Mouse (Mus musculus) cortical plate, adult 2 months (tissue): ENCODE measurements at regions not wholly inside any gene's neighbourhood (a gene's known extent, or its start where the extent isn't known, plus 50 kb on each side); places are given as distances from the start of the nearest gene placed in this dataset.

Experiments
- CTCF ChIP-seq: fragments of 200-500 bp; IDR thresholded peaks from 2 replicates; pipeline ENCODE4 v1.5.1; 2011; ENCODE audit warnings: mild to moderate bottlenecking, control low read depth, low read length; ENCODE audit not compliant: insufficient read depth; ENCODE audit errors: extremely low read depth
- POLR2A ChIP-seq: fragments of 200-500 bp; IDR thresholded peaks from 2 replicates; pipeline ENCODE4 v1.6.1; 2011; ENCODE audit warnings: mild to moderate bottlenecking, low read length, control low read depth; ENCODE audit not compliant: insufficient read depth; ENCODE audit errors: extremely low read depth

DNA sequence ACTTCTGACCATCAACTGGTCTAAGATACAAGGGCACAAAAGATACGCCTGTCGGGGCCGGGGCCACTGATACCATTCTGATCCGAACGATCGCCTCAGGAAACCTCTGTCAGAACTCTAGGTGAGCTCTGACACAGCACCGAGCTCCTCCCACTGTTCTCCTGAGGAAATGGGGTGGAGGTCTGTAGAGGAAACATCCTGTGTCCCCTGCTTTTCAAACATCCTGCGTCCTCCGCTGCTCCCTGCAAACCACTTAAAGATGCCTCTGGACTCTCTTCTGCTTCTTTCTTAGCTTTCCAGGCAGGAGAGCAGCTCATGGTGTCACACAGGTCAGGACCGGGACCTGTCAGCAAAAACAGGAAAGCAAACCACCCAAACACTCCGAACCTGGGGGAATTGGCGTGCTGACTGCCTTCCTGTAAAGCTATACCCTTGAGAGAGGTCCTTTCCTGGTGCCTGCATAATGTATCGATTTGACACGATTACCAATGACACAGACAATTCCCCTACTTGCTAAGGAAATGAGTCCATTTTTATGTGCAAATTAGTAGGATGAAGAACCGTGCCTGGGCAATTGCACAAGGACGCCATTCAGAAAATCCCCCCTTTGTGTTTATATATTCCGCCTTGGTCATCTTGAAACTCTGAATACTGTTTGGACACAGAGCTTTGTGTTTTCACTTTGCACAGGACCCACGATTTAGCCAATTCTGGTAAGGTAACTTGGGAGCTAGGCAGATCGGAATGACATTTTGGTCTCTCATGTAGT, 58.4 kb upstream of the Kcnj15 start:
- TF ChIP-seq CTCF (no peak), POLR2A (no peak)
